Mouse (Mus musculus) urinary bladder, postnatal 36 days (tissue): ENCODE data around the gene Crybb1.

Experiments used
- DNase-seq, 2 experiments: peaks; one replicate each; pipeline ENCODE4 v3.0.0; 2022; ENCODE audit warnings: low spot score in 2 of 2, mixed read lengths in 1 of 2

Gene Crybb1

DNA sequence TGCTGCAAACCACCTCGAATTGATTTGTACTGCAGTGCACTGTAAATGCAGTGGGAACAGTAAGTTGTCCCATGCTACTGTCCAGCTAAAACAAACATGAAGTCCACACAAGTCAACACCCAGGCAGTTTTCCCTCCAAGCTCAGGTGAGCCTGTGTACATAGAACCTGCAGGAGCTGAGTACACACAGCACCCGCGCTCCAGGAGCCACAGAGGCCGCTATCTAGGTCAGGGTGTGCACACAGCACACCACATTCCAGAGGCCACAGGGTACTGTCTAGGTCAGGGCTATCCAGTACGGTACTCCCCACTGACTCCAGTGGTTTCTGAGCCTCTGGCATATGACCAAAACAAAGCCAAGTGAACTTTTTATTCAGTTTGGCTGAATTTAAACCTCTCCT is 46.7 kb downstream of the Crybb1 start:
- no peak for DNase-seq

- DNase-seq, result no peak
These were observed 50.2 kb downstream of the Crybb1 start for GRCm38 (mm10) chr5:112305842-112306241.

- no peak for DNase-seq
These were observed 57.7 kb downstream of the Crybb1 start for GRCm38 (mm10) chr5:112313222-112313885.

- no peak for DNase-seq
These were observed 60.9 kb downstream of the Crybb1 start for GRCm38 (mm10) chr5:112316468-112316867.

- no peak for DNase-seq
These were observed 61.7 kb downstream of the Crybb1 start for GRCm38 (mm10) chr5:112317328-112317727.
